Mouse (Mus musculus) stomach, embryonic 15.5 days (tissue): ENCODE results near the gene Prkn. TPM values are rescaled to one million over a fixed set of nuclear protein-coding genes. Genes with fewer than 3 reads are reported as not detected.

Experiments
- ATAC-seq: fragments of 200-750 bp; cut with Nextera tagmentation; 2 replicates; pipeline ENCODE4 v1.8.0; 2017; ENCODE audit warnings: low read depth, moderate number of reproducible peaks, moderate TSS enrichment; ENCODE audit not compliant: insufficient read depth, low FRiP score
- H3K27ac ChIP-seq: fragments of 300-500 bp; sonication (generic); 2 replicates; pipeline ENCODE4 v1.5.1; 2015; ENCODE audit warnings: mild to moderate bottlenecking, inconsistent platforms
- H3K27me3 ChIP-seq: fragments of 300-500 bp; sonication (generic); replicated peaks from 2 replicates; pipeline ENCODE4 v1.6.1; 2015; ENCODE audit warnings: inconsistent platforms
- H3K36me3 ChIP-seq: fragments of 300-500 bp; sonication (generic); 2 replicates; pipeline ENCODE4 v1.6.1; 2015; ENCODE audit warnings: inconsistent platforms
- H3K4me1 ChIP-seq: fragments of 300-500 bp; sonication (generic); 2 replicates; pipeline ENCODE4 v1.6.1; 2015; ENCODE audit warnings: inconsistent platforms
- H3K4me2 ChIP-seq: fragments of 300-500 bp; sonication (generic); 2 replicates; pipeline ENCODE4 v1.6.1; 2015; ENCODE audit warnings: mild to moderate bottlenecking, inconsistent platforms
- H3K4me3 ChIP-seq: fragments of 300-500 bp; sonication (generic); replicated peaks from 2 replicates; pipeline ENCODE4 v1.5.1; 2015; ENCODE audit warnings: inconsistent platforms
- H3K9ac ChIP-seq: fragments of 300-500 bp; sonication (generic); 2 replicates; pipeline ENCODE4 v1.6.1; 2015; ENCODE audit warnings: inconsistent platforms
- H3K9me3 ChIP-seq: fragments of 300-500 bp; sonication (generic); 2 replicates; pipeline ENCODE4 v1.6.1; 2016; ENCODE audit warnings: inconsistent platforms
- WGBS: fragments of 180-500 bp; shearing (Covaris S2); methylation state at CpG from one replicate; pipeline ENCODE4 v1.1.7; 2015; 5-methylcytosine and 5-hydroxymethylcytosine counted together
- polyA plus RNA-seq: library from polyadenylated mRNA; unstranded; fragments of >200 nt; fragmentation: Nextera tagmentation; extraction: Ambion mirVana; gene quantifications from 2 replicates; pipeline ENCODE4 v1.2.1, GENCODE M21; 2015

The Prkn gene
- polyA plus RNA-seq, 1 experiment from 2014 or later: 2.0 TPM

DNA sequence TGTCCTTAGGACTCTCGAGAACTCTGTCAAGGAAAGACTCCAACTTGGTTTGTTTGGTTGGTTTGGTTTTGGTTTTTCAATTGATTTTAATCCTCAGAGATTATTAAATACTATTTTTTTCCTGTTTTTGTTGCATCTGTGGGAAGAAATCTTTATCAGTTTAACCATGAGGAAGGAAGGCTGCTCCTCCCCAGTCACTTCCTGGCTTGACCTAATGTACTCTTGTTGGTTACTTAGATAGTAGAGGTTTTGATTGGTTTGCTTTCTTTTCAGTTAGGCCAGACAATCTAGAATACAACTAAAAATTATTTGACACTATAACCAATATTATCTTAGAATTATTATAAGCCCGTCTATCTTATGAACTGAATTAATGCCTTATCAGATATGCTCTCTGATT is 535.3 kb downstream of the Prkn start:
- Histone ChIP-seq H3K36me3 (no peaks in the 10 kb centered on the region), H3K4me2 (no peak overlapping the region), H3K27ac (no peak overlapping the region), H3K9me3 (no peaks in the 10 kb centered on the region), H3K4me1 (no peaks in the 10 kb centered on the region), H3K4me3 (no peak overlapping the region), H3K9ac (no peak overlapping the region), H3K27me3 (no peaks in the 10 kb centered on the region)
- 86% methylated on average over 2 of the region's 2 CpGs for WGBS
- ATAC-seq: no peak

DNA sequence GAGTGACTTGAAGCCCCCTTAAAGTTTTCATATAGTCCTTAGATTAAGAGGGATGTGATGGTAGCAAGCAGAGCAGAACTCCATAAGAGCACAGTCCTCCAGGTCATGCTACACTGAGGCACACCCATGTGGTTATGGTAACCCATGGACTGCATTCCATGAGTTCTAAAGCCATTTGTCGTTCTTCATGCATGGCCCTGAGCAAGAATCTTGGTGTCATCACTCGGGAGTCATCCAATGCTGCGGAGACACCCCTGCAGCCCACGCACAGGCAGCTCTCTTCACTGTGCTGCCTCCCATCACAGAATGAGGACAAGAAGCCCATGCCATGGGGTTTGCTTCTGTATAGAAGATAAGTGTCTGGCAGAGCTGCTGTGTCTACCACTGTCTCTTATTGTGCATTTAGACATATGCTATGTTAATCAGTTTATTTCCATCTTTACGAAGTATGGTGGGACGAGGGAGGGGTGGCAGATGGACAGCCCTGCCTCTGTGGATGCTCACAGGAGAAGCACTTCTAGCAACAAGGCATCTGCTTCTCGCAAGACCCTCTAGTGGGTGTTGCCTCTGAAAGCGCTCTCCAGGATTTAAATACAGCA is 543.3 kb downstream of the Prkn start:
- 87% methylated on average over 8 of the region's 8 CpGs for WGBS
- Histone ChIP-seq H3K4me2 (no peak overlapping the region), H3K36me3 (no peaks in the 10 kb centered on the region), H3K27ac (no peak overlapping the region), H3K4me1 (no peaks in the 10 kb centered on the region), H3K27me3 (no peaks in the 10 kb centered on the region), H3K9me3 (no peaks in the 10 kb centered on the region), H3K9ac (no peak overlapping the region), H3K4me3 (no peak overlapping the region)
- ATAC-seq: no peak

DNA sequence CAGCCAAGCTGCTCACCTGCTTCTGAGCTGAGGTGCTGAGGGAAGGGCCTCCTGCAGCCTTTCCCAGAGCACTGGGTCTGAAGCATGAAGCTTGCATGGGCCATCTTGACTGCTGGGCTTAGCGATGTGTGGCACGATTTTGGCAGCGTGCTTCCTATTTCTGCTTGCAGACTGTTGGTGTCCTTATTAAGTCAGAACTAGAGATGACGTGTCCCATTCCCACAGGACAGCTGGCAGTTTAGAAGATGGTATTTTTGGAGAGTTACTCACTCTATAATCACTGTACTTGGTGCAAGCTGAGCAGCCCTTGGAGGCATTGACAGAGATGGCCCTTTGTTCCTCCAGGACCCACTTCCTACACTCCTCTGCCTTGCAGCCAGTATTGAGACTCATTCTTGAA is 545.1 kb downstream of the Prkn start:
- Histone ChIP-seq H3K9ac (no peak overlapping the region), H3K9me3 (no peaks in the 10 kb centered on the region), H3K36me3 (no peaks in the 10 kb centered on the region), H3K4me2 (no peak overlapping the region), H3K4me3 (no peak overlapping the region), H3K4me1 (no peaks in the 10 kb centered on the region), H3K27ac (no peak overlapping the region), H3K27me3 (no peaks in the 10 kb centered on the region)
- WGBS: 83% methylated on average over 4 of the region's 4 CpGs
- no peak for ATAC-seq

DNA sequence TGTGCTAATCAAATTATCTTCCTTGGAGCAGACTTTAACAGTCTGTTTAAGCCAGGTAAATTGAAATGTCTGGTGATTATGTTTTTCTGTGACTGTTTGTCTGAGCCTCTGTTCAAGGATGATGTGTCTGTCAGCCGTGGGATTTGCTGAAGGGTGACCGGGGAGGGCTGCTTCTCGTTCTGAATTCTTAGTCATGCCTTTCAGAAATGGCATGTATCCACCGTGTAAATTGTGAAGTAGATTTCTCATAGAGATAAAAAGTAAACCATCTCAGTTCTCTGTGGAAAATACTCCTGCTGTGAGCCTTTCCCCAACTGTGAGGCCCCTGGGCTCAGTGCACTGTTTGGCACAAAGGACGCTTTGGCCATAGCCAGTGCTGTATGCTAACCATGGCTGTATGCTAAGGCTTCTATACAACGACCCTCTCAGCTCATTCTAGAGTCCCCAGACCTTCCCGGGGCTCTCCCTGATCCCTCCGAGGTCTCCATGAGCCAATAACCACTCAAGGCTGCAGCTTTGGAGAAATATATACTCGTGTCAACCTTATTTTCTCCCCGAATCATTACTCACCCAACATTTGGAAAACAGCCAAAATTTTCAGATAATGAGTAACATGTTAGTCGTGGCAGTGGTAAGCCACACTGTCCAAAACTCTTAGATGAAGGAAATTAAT is 552.6 kb downstream of the Prkn start:
- no peak overlapping the region for H3K4me2 ChIP-seq
- no peak for ATAC-seq
- 42% methylated on average over 11 of the region's 11 CpGs for WGBS
- no peak overlapping the region for H3K27ac ChIP-seq
- H3K4me3 ChIP-seq: no peak overlapping the region
- H3K9ac ChIP-seq: no peak overlapping the region
- no peaks in the 10 kb centered on the region for H3K27me3 ChIP-seq
- H3K36me3 ChIP-seq: no peaks in the 10 kb centered on the region
- no peaks in the 10 kb centered on the region for H3K9me3 ChIP-seq
- no peaks in the 10 kb centered on the region for H3K4me1 ChIP-seq

DNA sequence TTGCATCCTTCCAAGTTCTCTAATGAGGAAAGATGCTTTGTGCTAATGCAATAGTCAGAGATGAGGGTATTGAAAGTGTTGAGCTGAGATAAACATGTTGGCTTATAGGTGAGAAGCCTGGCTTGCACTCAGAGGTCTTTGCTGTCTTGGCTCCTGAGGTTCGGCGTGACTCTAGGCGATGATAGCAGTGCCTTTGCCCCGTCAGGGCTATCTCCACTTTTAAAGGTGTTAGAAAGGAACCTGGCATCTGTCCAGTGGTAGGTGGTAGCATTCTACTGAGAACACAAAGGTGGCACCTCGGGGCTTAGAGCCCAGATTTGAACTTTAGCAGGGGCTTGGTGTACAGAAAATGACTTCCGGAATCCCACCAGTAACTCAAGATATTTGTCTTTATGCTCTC is 554.4 kb downstream of the Prkn start:
- ATAC-seq: no peak

DNA sequence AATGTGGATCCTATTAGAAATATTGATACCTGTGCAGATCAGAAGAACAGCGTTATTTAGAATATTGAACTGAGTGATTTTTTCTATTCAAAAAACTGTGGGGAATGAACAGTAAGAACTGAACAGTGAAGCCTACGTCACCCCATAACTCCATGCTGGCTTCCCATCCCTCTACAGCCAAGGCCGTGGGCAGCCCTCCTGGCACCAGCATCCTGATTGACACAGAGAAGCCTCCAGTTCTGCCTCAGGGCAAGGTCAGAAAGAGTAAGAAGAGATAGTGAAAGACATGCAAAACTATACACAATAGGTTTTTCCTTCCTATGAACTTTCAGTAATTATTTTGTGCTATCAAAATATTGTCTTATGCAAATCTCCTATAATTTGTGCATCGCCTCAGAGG is 557.5 kb downstream of the Prkn start:
- Histone ChIP-seq H3K9ac (no peak overlapping the region), H3K4me3 (no peak overlapping the region), H3K36me3 (no peaks in the 10 kb centered on the region), H3K27me3 (no peaks in the 10 kb centered on the region), H3K4me2 (no peak overlapping the region), H3K9me3 (no peaks in the 10 kb centered on the region), H3K27ac (no peak overlapping the region), H3K4me1 (no peaks in the 10 kb centered on the region)
- 87% methylated on average over 4 of the region's 4 CpGs for WGBS
- ATAC-seq: no peak

More for the DNA sequence above, 554.4 kb downstream of the Prkn start:
- H3K4me1 ChIP-seq: no peaks in the 10 kb centered on the region
- H3K4me3 ChIP-seq: no peak overlapping the region
- H3K27me3 ChIP-seq: no peaks in the 10 kb centered on the region
- no peaks in the 10 kb centered on the region for H3K9me3 ChIP-seq
- no peaks in the 10 kb centered on the region for H3K36me3 ChIP-seq
- no peak overlapping the region for H3K4me2 ChIP-seq
- no peak overlapping the region for H3K9ac ChIP-seq
- WGBS: 87% methylated on average over 6 of the region's 6 CpGs
- no peak overlapping the region for H3K27ac ChIP-seq

- no peak for ATAC-seq
- Histone ChIP-seq H3K4me3 (no peak overlapping the region), H3K36me3 (no peaks in the 10 kb centered on the region)
These were observed 562.2 kb downstream of the Prkn start for GRCm38 (mm10) chr17:11402225-11402875.

GRCm38 (mm10) chr17:11411414-11411813 is 571.2 kb downstream of the Prkn start:
- ATAC-seq: no peak
- no peaks in the 10 kb centered on the region for H3K4me1 ChIP-seq

More at GRCm38 (mm10) chr17:11402225-11402875, 562.2 kb downstream of the Prkn start:
- Histone ChIP-seq H3K9me3 (no peaks in the 10 kb centered on the region), H3K9ac (no peak overlapping the region), H3K4me1 (no peaks in the 10 kb centered on the region), H3K27me3 (no peaks in the 10 kb centered on the region), H3K27ac (no peak overlapping the region), H3K4me2 (no peak overlapping the region)
- WGBS: 74% methylated on average over 2 of the region's 2 CpGs

GRCm38 (mm10) chr17:11413688-11414087 is 573.5 kb downstream of the Prkn start:
- no peaks in the 10 kb centered on the region for H3K9me3 ChIP-seq
- ATAC-seq: no peak
- 73% methylated on average over 5 of the region's 5 CpGs for WGBS
- H3K9ac ChIP-seq: no peak overlapping the region
- no peak overlapping the region for H3K27ac ChIP-seq
- no peak overlapping the region for H3K4me2 ChIP-seq
- no peak overlapping the region for H3K4me3 ChIP-seq
- no peaks in the 10 kb centered on the region for H3K27me3 ChIP-seq
- no peaks in the 10 kb centered on the region for H3K4me1 ChIP-seq
- H3K36me3 ChIP-seq: no peaks in the 10 kb centered on the region

More at GRCm38 (mm10) chr17:11411414-11411813, 571.2 kb downstream of the Prkn start:
- no peaks in the 10 kb centered on the region for H3K36me3 ChIP-seq
- no peak overlapping the region for H3K9ac ChIP-seq
- H3K4me3 ChIP-seq: no peak overlapping the region
- no peaks in the 10 kb centered on the region for H3K9me3 ChIP-seq
- no peak overlapping the region for H3K27ac ChIP-seq
- WGBS: 43% methylated on average over 10 of the region's 10 CpGs
- H3K27me3 ChIP-seq: no peaks in the 10 kb centered on the region
- H3K4me2 ChIP-seq: no peak overlapping the region

GRCm38 (mm10) chr17:11414288-11414687 is 574.1 kb downstream of the Prkn start:
- H3K4me2 ChIP-seq: no peak overlapping the region

GRCm38 (mm10) chr17:11417150-11417549 is 577.0 kb downstream of the Prkn start:
- no peaks in the 10 kb centered on the region for H3K27me3 ChIP-seq
- H3K9me3 ChIP-seq: no peaks in the 10 kb centered on the region
- H3K36me3 ChIP-seq: no peaks in the 10 kb centered on the region
- H3K4me1 ChIP-seq: no peaks in the 10 kb centered on the region
- no peak overlapping the region for H3K4me2 ChIP-seq
- ATAC-seq: no peak
- no peak overlapping the region for H3K9ac ChIP-seq
- no peak overlapping the region for H3K27ac ChIP-seq
- H3K4me3 ChIP-seq: no peak overlapping the region
- WGBS: 85% methylated on average over 3 of the region's 3 CpGs

More at GRCm38 (mm10) chr17:11414288-11414687, 574.1 kb downstream of the Prkn start:
- Histone ChIP-seq H3K4me1 (no peaks in the 10 kb centered on the region), H3K4me3 (no peak overlapping the region), H3K27me3 (no peaks in the 10 kb centered on the region), H3K27ac (no peak overlapping the region), H3K36me3 (no peaks in the 10 kb centered on the region), H3K9ac (no peak overlapping the region), H3K9me3 (no peaks in the 10 kb centered on the region)
- WGBS: 69% methylated on average over 4 of the region's 4 CpGs
- no peak for ATAC-seq

- Histone ChIP-seq H3K9ac (no peak overlapping the region), H3K4me2 (no peak overlapping the region), H3K9me3 (no peaks in the 10 kb centered on the region), H3K36me3 (no peaks in the 10 kb centered on the region), H3K4me1 (no peaks in the 10 kb centered on the region), H3K4me3 (no peak overlapping the region), H3K27me3 (no peaks in the 10 kb centered on the region), H3K27ac (no peak overlapping the region)
- no peak for ATAC-seq
- WGBS: 79% methylated on average over 3 of the region's 3 CpGs
These were observed 579.3 kb downstream of the Prkn start for GRCm38 (mm10) chr17:11419484-11419883.
